Mouse (Mus musculus): ENCODE measurements at regions not wholly inside any gene's neighbourhood (a gene's known extent, or its start where the extent isn't known, plus 50 kb on each side); places are given as distances from the start of the nearest gene placed in this dataset.

DNA sequence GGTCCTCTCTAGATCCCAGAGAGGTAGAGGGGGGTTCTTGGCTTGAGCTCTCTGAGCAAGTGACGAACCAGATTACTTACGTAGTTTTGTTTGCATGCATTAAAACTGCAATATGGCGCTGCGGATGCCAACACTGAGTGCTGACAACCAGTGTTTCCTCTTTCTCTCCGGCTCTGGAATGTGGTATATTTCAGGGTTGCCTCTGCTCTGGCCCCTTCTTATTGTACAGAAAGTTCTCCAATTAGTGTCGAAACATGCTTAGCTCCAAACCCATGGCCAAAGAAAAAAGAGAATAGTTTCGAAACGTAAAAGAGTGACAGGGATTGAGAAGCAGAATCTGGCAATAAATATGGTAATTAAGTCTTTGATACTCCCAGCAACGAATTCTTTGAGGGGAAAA is 124.8 kb downstream of the Fam84b start:
- H3K27me3 ChIP-seq (ENCODE audit: control insufficient read depth, insufficient read depth, insufficient read length): no peaks in the 10 kb centered on the region
- no peak for TF ChIP-seq USF1 (IDR thresholded peaks at IDR 0.05; ENCODE audit: low read depth)
- TF ChIP-seq CEBPB (IDR thresholded peaks at IDR 0.05; ENCODE audit: low read depth): no peak
- no peak for TF ChIP-seq FOSL1 (IDR thresholded peaks at IDR 0.05; ENCODE audit: insufficient read depth, low read length, poor library complexity, severe bottlenecking)
- TF ChIP-seq CTCF (IDR thresholded peaks at IDR 0.05; ENCODE audit: control insufficient read depth, insufficient read depth, insufficient read length): no peak
- no peak for TF ChIP-seq MYOG (IDR thresholded peaks at IDR 0.05; ENCODE audit: control insufficient read depth, extremely low read depth, insufficient read length)
- no peak for TF ChIP-seq MYOD1 (IDR thresholded peaks at IDR 0.05; ENCODE audit: control insufficient read depth, insufficient read length, low read depth)
- no peak for TF ChIP-seq MAX (IDR thresholded peaks at IDR 0.05)
- H3ac ChIP-seq (ENCODE audit: control insufficient read depth, insufficient read length, low read depth): no peak overlapping the region
- H3K79me3 ChIP-seq (ENCODE audit: low read depth): no peaks in the 10 kb centered on the region
- H3K4me3 ChIP-seq (ENCODE audit: insufficient read depth, poor library complexity, severe bottlenecking): no peak overlapping the region
- no peaks in the 10 kb centered on the region for H3K79me2 ChIP-seq (ENCODE audit: control insufficient read depth, insufficient read depth)
- H3K36me3 ChIP-seq (ENCODE audit: control insufficient read depth, insufficient read depth): no peaks in the 10 kb centered on the region

DNA sequence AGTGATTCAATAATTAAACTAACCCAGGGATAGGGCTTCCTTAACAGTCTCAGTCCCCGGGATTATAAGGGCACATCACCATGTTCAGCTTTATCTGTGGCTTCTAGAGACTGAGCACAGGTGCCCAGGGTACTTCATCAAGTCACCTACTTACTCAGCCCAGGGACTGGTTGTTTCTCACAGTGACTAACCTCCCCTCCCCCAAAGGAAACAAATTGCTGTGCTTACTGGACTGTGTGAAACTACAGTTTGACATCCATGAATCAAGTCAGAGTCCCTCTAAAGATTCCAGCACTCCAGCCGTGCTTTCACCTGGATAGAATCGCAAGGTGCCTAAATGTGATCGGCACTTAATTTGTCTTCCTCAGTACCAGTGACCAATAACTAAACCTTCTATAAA is 125.2 kb downstream of the Fam84b start:
- Histone ChIP-seq H3K36me3 (ENCODE audit: control insufficient read depth, insufficient read depth) (no peaks in the 10 kb centered on the region), H3K79me3 (ENCODE audit: low read depth) (no peaks in the 10 kb centered on the region), H3K4me3 (ENCODE audit: insufficient read depth, poor library complexity, severe bottlenecking) (no peak overlapping the region), H3K27me3 (ENCODE audit: control insufficient read depth, insufficient read depth, insufficient read length) (no peaks in the 10 kb centered on the region), H3ac (ENCODE audit: control insufficient read depth, insufficient read length, low read depth) (no peak overlapping the region), H3K79me2 (ENCODE audit: control insufficient read depth, insufficient read depth) (no peaks in the 10 kb centered on the region)
- TF ChIP-seq FOSL1 (IDR thresholded peaks at IDR 0.05; ENCODE audit: insufficient read depth, low read length, poor library complexity, severe bottlenecking): no peak

DNA sequence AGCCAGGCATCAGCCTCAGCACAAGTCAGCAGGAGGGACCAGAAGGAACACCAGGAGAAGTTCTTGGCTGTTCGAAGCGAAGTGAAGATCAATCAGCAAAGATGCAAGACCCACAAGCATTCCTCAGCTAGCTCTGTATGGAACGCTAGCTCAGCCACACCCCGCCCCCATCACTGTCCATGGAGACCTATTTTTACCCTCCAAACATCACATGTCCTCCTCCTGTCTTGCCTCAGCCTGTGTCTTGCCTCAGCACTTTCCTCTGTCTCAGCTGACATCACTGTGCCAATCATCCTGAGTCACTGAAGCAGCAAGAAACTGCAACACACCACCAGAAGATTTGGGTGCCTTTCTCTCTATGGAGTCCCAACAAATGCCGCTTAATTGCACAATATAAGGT is 134.2 kb downstream of the Fam84b start:
- no peak overlapping the region for H3ac ChIP-seq (ENCODE audit: control insufficient read depth, insufficient read length, low read depth)
- no peak overlapping the region for H3K4me3 ChIP-seq (ENCODE audit: insufficient read depth, poor library complexity, severe bottlenecking)
- H3K27me3 ChIP-seq (ENCODE audit: control insufficient read depth, insufficient read depth, insufficient read length): no peaks in the 10 kb centered on the region
- H3K36me3 ChIP-seq (ENCODE audit: control insufficient read depth, insufficient read depth): no peaks in the 10 kb centered on the region
- H3K79me2 ChIP-seq (ENCODE audit: control insufficient read depth, insufficient read depth): no peaks in the 10 kb centered on the region
- no peaks in the 10 kb centered on the region for H3K79me3 ChIP-seq (ENCODE audit: low read depth)
- TF ChIP-seq MYOD1 (IDR thresholded peaks at IDR 0.05; ENCODE audit: control insufficient read depth, insufficient read length, low read depth) (no peak), USF1 (IDR thresholded peaks at IDR 0.05; ENCODE audit: low read depth) (no peak), CEBPB (IDR thresholded peaks at IDR 0.05; ENCODE audit: low read depth) (no peak), MAX (IDR thresholded peaks at IDR 0.05) (no peak)

DNA sequence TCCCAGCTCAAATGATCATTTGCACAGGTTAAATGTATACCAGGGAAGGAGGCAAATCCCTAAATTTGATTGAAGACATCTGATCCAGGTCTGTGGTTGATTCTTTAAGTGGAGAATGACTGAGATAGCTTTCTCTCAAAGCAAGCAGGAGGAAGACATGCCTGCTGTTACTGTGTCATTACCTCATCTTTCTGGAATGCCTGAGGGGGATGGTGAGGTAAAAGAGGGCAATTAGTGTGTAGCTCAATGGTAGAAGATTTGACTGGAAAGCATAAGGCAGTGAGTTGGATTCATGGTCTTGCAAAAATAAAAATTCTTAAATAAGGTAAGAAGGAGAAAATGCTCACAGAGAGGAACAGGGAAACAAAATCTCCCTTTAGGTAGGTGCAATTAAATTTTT is 144.9 kb downstream of the Fam84b start:
- Histone ChIP-seq H3K79me2 (ENCODE audit: control insufficient read depth, insufficient read depth) (no peaks in the 10 kb centered on the region), H3K79me3 (ENCODE audit: low read depth) (no peaks in the 10 kb centered on the region), H3ac (ENCODE audit: control insufficient read depth, insufficient read length, low read depth) (no peak overlapping the region), H3K27me3 (ENCODE audit: control insufficient read depth, insufficient read depth, insufficient read length) (no peaks in the 10 kb centered on the region), H3K4me3 (ENCODE audit: insufficient read depth, poor library complexity, severe bottlenecking) (no peak overlapping the region), H3K36me3 (ENCODE audit: control insufficient read depth, insufficient read depth) (no peaks in the 10 kb centered on the region)
- TF ChIP-seq MYOD1 (IDR thresholded peaks at IDR 0.05; ENCODE audit: control insufficient read depth, insufficient read length, low read depth) (peak; percentile 47), CTCF (IDR thresholded peaks at IDR 0.05; ENCODE audit: control insufficient read depth, insufficient read depth, insufficient read length) (no peak), CEBPB (IDR thresholded peaks at IDR 0.05; ENCODE audit: low read depth) (peak; percentile 45)

DNA sequence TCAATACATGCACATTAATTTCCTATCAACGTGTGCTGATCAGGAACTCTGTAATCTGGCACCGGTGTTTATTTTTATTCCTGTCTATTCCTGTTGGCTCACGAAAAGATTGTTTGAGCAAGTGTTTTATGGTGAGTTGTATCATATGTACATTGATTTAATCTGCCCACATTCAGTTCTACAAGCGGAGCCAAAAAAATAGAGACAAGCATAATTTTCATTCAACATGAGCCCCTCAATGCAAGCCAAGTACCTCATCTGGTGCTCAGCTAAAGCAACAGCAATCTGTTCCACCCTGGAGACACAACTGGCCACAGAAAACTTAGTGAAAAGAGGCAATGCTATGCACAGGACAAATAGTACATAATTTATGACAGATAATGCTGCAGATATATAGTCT is 147.6 kb downstream of the Fam84b start:
- H3K79me2 ChIP-seq (ENCODE audit: control insufficient read depth, insufficient read depth): no peaks in the 10 kb centered on the region
- TF ChIP-seq USF1 (IDR thresholded peaks at IDR 0.05; ENCODE audit: low read depth) (no peak), MYOG (IDR thresholded peaks at IDR 0.05; ENCODE audit: control insufficient read depth, extremely low read depth, insufficient read length) (no peak), FOSL1 (IDR thresholded peaks at IDR 0.05; ENCODE audit: insufficient read depth, low read length, poor library complexity, severe bottlenecking) (no peak), MAX (IDR thresholded peaks at IDR 0.05) (no peak), CTCF (IDR thresholded peaks at IDR 0.05; ENCODE audit: control insufficient read depth, insufficient read depth, insufficient read length) (no peak), CEBPB (IDR thresholded peaks at IDR 0.05; ENCODE audit: low read depth) (no peak)
- no peak overlapping the region for H3ac ChIP-seq (ENCODE audit: control insufficient read depth, insufficient read length, low read depth)
- no peaks in the 10 kb centered on the region for H3K36me3 ChIP-seq (ENCODE audit: control insufficient read depth, insufficient read depth)
- no peaks in the 10 kb centered on the region for H3K27me3 ChIP-seq (ENCODE audit: control insufficient read depth, insufficient read depth, insufficient read length)
- H3K4me3 ChIP-seq (ENCODE audit: insufficient read depth, poor library complexity, severe bottlenecking): no peak overlapping the region
- no peaks in the 10 kb centered on the region for H3K79me3 ChIP-seq (ENCODE audit: low read depth)

DNA sequence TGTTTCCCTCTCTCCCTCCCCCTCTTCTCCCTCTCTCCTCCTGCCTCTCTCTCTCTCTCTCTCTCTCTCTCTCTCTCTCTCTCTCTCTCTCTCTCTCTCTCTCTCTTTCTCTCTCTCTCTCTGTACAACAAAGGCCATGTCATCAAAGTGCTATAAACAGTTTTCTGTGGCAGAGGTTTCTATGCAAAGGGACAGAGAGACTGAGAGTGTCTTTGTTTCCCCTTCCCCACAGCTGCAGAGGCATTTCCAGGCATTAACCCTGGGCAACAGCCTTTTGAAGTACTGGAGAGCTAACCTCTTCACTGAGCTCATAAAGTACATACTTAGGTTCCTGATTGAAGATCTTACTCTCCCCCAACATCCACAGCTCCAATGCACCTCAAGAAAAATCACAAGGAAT is 152.3 kb downstream of the Fam84b start:
- Histone ChIP-seq H3K79me3 (ENCODE audit: low read depth) (no peaks in the 10 kb centered on the region), H3K36me3 (ENCODE audit: control insufficient read depth, insufficient read depth) (no peaks in the 10 kb centered on the region), H3K27me3 (ENCODE audit: control insufficient read depth, insufficient read depth, insufficient read length) (no peaks in the 10 kb centered on the region), H3K79me2 (ENCODE audit: control insufficient read depth, insufficient read depth) (no peaks in the 10 kb centered on the region), H3K4me3 (ENCODE audit: insufficient read depth, poor library complexity, severe bottlenecking) (no peak overlapping the region), H3ac (ENCODE audit: control insufficient read depth, insufficient read length, low read depth) (no peak overlapping the region)
- TF ChIP-seq MAX (IDR thresholded peaks at IDR 0.05): no peak

DNA sequence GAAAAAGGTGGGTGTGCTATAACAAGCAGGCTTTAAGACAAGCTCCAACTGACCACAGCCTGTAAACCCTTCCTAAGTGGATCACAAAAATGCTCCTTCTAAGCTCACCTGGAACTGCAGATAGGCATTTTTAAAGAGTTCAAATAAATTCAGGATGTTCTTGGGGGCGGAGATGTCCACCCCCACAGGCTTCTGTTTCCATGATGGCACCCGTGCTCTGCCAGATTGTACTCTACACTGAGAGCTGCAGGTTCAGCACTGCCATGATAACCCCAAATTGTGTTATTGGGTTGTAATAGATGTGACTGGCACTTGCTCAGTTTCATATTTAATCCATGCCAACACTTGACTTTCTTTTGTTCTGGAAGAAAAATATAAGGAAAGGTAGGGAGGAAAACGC is 158.8 kb downstream of the Fam84b start:
- TF ChIP-seq CTCF (IDR thresholded peaks at IDR 0.05; ENCODE audit: control insufficient read depth, insufficient read depth, insufficient read length) (no peak), CEBPB (IDR thresholded peaks at IDR 0.05; ENCODE audit: low read depth) (no peak)
- no peaks in the 10 kb centered on the region for H3K36me3 ChIP-seq (ENCODE audit: control insufficient read depth, insufficient read depth)

More for the DNA sequence above, 158.8 kb downstream of the Fam84b start:
- no peaks in the 10 kb centered on the region for H3K79me3 ChIP-seq (ENCODE audit: low read depth)
- no peak overlapping the region for H3ac ChIP-seq (ENCODE audit: control insufficient read depth, insufficient read length, low read depth)
- no peak overlapping the region for H3K4me3 ChIP-seq (ENCODE audit: insufficient read depth, poor library complexity, severe bottlenecking)
- no peaks in the 10 kb centered on the region for H3K27me3 ChIP-seq (ENCODE audit: control insufficient read depth, insufficient read depth, insufficient read length)
- no peaks in the 10 kb centered on the region for H3K79me2 ChIP-seq (ENCODE audit: control insufficient read depth, insufficient read depth)

All from C2C12 (cell line).